ENCODE assay signal across 16 mouse cellular contexts in genomic region chr4:116046604-116047003, GRCm38 (mm10).
"Had no signal": no experiment of that assay in that cellular context is flagged by ENCODE, and none has a peak within 500 bp of the region (broad histone marks: within the 10 kb centered on the region; RNA-seq: fewer than 3 reads in every experiment).

No protein-coding gene starts in this region.

- H3K4me1 ChIP-seq: neural tube, embryonic 13.5 days; neural tube, embryonic 15.5 days; stomach, embryonic 15.5 days had no signal

- H3K4me2 ChIP-seq: neural tube, embryonic 13.5 days; neural tube, embryonic 15.5 days; stomach, embryonic 15.5 days had no signal

- H3K9me3 ChIP-seq: neural tube, embryonic 13.5 days; neural tube, embryonic 15.5 days; stomach, embryonic 15.5 days had no signal

- H3K27me3 ChIP-seq: neural tube, embryonic 13.5 days; neural tube, embryonic 15.5 days; stomach, embryonic 15.5 days had no signal

- H3K9ac ChIP-seq: neural tube, embryonic 13.5 days; neural tube, embryonic 15.5 days; stomach, embryonic 15.5 days had no signal

- H3K27ac ChIP-seq: neural tube, embryonic 13.5 days; neural tube, embryonic 15.5 days; stomach, embryonic 15.5 days; stomach, postnatal 0 days had no signal

- H3K36me3 ChIP-seq: stomach, embryonic 15.5 days had no signal

- DNase-seq: retina, postnatal 1 day; right cerebral cortex, adult 18-20 months; right cerebral cortex, postnatal 14 days; right cerebral cortex, postnatal 25 days; right cerebral cortex, postnatal 4 days; spleen, adult 18-20 months; thymus, adult 18-20 months; thymus, adult 2 months; thymus, postnatal 14 days; thymus, postnatal 25 days; thymus, postnatal 36 days; thymus, postnatal 4 days had no signal

- H3K4me3 ChIP-seq: neural tube, embryonic 13.5 days; neural tube, embryonic 15.5 days; stomach, embryonic 15.5 days had no signal
